Comparison of ENCODE assay signal across 26 mouse cellular contexts in genomic region chr5:9124134-9124533, GRCm38 (mm10).
"Had no signal": no experiment of that assay in that cellular context is flagged by ENCODE, and none has a peak within 500 bp of the region (broad histone marks: within the 10 kb centered on the region; RNA-seq: fewer than 3 reads in every experiment).

No protein-coding gene starts in this region.

- ATAC-seq: hindbrain, embryonic 16.5 days; inflammation-experienced regulatory T-cells, adult 6 months; intestine, embryonic 15.5 days; intestine, postnatal 0 days; liver, embryonic 12.5 days had no signal

- H3K4me3 ChIP-seq: gastrocnemius, adult 2 months; heart, embryonic 10.5 days; heart, embryonic 12.5 days; hindbrain, embryonic 10.5 days; hindbrain, embryonic 12.5 days; intestine, embryonic 15.5 days; kidney, embryonic 15.5 days; limb, embryonic 13.5 days; limb, embryonic 15.5 days; liver, embryonic 12.5 days had no signal

- H3K27me3 ChIP-seq: heart, embryonic 12.5 days; hindbrain, embryonic 12.5 days; intestine, embryonic 15.5 days; kidney, embryonic 15.5 days; limb, embryonic 13.5 days; limb, embryonic 15.5 days; liver, embryonic 12.5 days had no signal

- H3K4me2 ChIP-seq: heart, embryonic 12.5 days; hindbrain, embryonic 12.5 days; hindbrain, embryonic 14.5 days; intestine, embryonic 15.5 days; kidney, embryonic 15.5 days; limb, embryonic 13.5 days; limb, embryonic 15.5 days; liver, embryonic 12.5 days had no signal

- H3K9me3 ChIP-seq: heart, embryonic 10.5 days; heart, embryonic 12.5 days; hindbrain, embryonic 10.5 days; hindbrain, embryonic 12.5 days; intestine, embryonic 15.5 days; kidney, embryonic 15.5 days; limb, embryonic 13.5 days; limb, embryonic 15.5 days; liver, embryonic 12.5 days had no signal

- H3K27ac ChIP-seq: gastrocnemius, adult 2 months; heart, embryonic 10.5 days; hindbrain, embryonic 10.5 days; hindbrain, embryonic 12.5 days; hindbrain, embryonic 14.5 days; intestine, embryonic 15.5 days; kidney, embryonic 15.5 days; kidney, postnatal 0 days; limb, embryonic 13.5 days; limb, embryonic 15.5 days; liver, embryonic 12.5 days had no signal

- DNase-seq: gastrocnemius, adult 2 months; gastrocnemius, postnatal 10 days; gastrocnemius, postnatal 25 days; heart, adult 18-20 months; heart, postnatal 10 days; heart, postnatal 4 days; kidney, adult 18-20 months; kidney, adult 9 months; kidney, postnatal 14 days; kidney, postnatal 36 days; layer of hippocampus, postnatal 36 days; left cerebral cortex, postnatal 4 days had no signal

- H3K9ac ChIP-seq: heart, embryonic 12.5 days; hindbrain, embryonic 12.5 days; hindbrain, embryonic 14.5 days; intestine, embryonic 15.5 days; kidney, embryonic 15.5 days; limb, embryonic 13.5 days; limb, embryonic 15.5 days; liver, embryonic 12.5 days had no signal

- H3K4me1 ChIP-seq: heart, embryonic 10.5 days; heart, embryonic 12.5 days; hindbrain, embryonic 10.5 days; hindbrain, embryonic 12.5 days; intestine, embryonic 15.5 days; kidney, embryonic 15.5 days; limb, embryonic 13.5 days; limb, embryonic 15.5 days; liver, embryonic 12.5 days had no signal
